Mouse (Mus musculus) heart, postnatal 25 days (tissue): ENCODE data around the gene Dnm1. TPM values are rescaled to one million over a fixed set of nuclear protein-coding genes. Genes with fewer than 3 reads are reported as not detected.

Experiments
- DNase-seq: peaks from one replicate; pipeline ENCODE4 v3.0.0; 2022; ENCODE audit warnings: low spot score
- intact Hi-C: fragments of 180-260 bp; cut with DNase I; formaldehyde crosslinking; loops from one replicate; pipeline ENCODE4 v1.15.1; 2025
- total RNA-seq, 2 experiments: library from RNA; stranded (reverse); gene quantifications; 2 replicates each; pipeline ENCODE4 v1.2.3; 2021

Gene Dnm1
- total RNA-seq, result 1 to 10 TPM; 5.0 to 5.2 TPM

DNA sequence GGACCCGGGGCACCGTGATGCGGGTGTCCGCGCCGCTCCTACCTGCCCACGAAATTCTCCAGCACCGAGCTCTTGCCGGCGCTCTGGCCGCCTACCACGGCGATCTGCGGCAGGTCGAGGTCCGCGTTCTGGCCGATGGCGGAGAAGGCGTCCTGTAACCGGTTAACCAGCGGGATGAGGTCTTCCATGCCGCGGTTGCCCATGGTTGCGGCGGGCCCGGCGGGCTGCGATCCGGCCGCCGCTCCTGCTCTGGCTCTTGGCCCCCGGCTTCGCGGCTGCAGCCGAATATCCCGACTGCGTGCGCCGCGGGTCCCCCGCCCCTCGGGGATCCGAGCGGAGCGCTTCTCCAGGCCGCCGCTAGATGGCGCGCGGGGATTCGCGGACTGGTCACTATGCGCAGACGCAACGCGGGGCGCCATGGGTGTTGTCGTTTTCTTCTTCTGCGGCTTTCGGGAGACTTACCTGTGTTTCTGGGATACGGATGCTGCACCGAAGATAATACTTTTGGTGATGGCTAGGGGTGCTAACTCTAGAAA lies at the start of gene Dnm1:
TSS of gene Dnm1 (minus strand) at position 332 of the 536 bp plus-strand sequence.
- intact Hi-C loops, result loop anchor here (2.0 kb wide), 1 partner anchor 134 kb away; no protein-coding TSS in a partner anchor
- peak; percentile 79 for DNase-seq

DNA sequence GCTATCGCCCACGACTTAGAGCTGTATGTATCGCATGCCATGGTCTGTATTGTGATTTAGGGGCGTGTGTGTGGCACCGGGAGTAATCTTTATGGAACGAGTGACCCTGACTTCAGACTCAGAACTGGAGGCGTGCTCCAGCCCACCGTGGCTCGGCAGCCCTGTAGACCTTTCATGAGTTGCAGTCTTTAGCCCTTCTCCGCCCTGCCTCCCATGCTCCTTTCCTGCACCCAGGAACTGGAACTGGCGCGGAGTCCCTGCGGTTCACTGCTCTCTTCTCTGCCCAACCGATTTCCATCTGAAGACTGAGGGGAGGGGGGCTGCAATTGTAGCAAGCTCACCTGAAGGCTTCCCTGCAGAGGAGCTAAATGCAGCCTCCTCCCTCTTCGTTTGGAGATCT lies 43.6 kb upstream of the Dnm1 start:
- intact Hi-C loops, result loop anchor here (5.0 kb wide), 1 partner anchor 34 kb away; no protein-coding TSS in a partner anchor
- DNase-seq, result no peak

DNA sequence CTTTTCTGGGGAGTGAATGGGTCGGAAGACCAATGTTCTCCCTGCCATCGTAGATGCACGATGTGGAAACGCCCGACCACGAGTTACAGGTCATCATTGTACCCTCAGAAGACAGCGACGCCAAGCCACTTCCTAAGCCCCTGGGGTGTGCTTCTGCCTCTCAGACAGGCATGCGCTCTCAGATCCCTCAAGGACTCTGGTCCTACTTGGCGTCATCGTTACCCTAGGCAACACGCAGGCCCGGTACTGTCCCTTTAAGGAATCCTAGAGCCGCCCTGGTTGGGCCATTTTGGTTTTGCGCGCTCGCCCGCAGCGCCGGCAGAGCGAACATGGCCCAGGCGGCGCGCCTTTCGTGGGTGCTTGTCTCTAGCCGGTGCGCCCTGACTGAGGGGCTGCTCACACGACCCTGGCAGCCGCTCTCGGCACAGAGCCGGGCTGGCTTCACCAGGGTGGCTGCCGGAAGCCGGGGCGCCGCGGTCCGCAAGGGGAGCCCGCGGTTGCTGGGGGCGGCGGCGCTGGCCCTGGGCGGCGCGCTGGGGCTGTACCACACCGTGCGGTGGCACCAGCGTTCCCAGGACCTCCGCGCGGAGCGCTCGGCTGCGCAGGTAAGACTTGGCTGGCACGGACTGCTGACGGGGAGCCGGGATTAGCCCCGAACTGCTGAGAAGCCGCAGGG lies 42.9 kb upstream of the Dnm1 start:
- peak; percentile 85 for DNase-seq
- intact Hi-C loops, result loop anchor here (5.0 kb wide), 1 partner anchor 34 kb away; no protein-coding TSS in a partner anchor

DNA sequence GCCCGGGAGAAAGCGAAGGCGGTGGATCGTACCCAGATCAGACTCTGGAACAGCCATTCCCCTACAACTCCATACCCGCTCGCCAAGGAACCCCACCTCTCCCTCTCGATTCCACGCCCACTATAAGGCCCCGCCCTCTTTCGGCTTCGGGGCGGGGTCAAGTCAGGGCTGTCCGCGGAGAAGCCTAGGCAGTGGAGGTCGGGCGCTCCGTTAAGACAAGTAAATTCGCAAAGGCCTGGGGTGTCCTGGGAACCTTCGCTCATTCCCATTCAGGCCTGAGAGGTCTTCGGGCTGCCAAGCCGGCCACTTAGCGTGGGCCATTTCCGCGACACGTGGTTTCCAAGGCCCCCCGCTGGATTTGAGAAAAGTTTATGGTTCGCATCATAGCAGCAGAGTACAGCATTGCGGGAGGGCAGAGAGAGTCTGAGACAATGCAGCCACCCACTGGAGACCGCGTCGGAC lies 42.4 kb upstream of the Dnm1 start, which contains the start of gene Ptges2:
TSS of gene Ptges2 (plus strand) at position 413 of the 462 bp plus-strand sequence.
- intact Hi-C loops, result loop anchor here (5.0 kb wide), 1 partner anchor 33 kb away; no protein-coding TSS in a partner anchor
- DNase-seq, result peak; percentile 85

DNA sequence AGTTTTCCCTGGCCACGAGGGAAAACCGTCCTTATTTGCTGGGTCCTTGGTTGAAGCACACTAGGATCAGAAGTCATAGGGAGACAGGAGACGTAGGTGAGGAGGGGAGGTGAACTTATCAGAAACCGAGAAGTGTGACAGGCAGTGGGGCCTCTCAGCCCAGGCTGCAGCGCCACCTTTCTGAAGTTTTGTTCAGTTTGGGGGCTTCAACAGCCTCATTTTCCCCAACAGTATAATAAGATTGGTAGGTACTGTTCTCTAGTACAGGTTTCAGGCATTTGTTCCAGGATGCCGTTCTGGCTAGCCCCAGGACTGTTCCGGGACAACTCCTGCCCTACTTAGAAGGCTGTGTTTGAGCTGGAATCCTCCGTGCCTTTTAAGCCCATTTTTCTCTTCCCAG lies 41.8 kb upstream of the Dnm1 start:
- DNase-seq, result no peak

DNA sequence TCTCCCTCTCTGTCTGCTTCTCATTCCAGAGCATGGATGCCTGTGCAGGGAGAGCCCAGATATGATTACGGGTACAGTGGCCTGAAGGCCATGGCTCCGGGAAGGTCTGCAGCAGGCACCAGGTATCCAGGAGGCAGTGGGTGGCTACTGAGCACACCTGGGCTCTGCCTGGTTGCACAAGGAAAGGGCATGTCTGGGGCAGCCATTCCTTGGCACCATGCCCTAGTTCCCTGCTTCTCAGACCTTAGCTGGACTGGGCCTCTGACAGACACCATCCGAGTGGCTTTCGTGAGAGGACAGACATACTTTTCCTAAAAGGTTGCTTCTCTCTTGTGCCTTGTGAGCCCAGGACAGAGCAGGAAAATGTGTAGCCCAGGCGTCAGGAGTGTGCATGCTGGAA lies 38.9 kb upstream of the Dnm1 start:
- no peak for DNase-seq
- intact Hi-C loops, result no loop called here

More for the DNA sequence above, 41.8 kb upstream of the Dnm1 start:
- intact Hi-C loops, result loop anchor here (5.0 kb wide), 1 partner anchor 33 kb away; no protein-coding TSS in a partner anchor

DNA sequence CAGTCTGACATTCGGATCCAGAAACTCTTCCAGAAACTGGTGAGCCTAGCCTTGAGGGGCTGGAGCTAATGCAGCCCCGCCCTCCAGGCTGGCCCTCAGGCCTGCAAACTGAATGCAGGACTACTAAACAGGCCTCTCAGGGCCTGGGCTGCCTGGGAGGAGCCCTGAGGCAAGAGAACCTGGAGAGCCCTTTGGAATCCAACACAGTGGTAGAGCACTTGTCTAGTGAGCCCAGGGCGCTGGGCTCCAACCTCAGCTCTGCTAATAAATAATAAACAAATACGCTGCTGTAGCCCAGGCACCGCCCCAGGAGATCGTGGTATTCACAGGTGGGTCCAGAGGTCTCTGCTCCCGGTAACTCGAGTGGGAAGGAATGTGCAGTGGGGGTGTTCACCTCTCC lies 37.7 kb upstream of the Dnm1 start:
- intact Hi-C loops, result no loop called here
- DNase-seq, result no peak

DNA sequence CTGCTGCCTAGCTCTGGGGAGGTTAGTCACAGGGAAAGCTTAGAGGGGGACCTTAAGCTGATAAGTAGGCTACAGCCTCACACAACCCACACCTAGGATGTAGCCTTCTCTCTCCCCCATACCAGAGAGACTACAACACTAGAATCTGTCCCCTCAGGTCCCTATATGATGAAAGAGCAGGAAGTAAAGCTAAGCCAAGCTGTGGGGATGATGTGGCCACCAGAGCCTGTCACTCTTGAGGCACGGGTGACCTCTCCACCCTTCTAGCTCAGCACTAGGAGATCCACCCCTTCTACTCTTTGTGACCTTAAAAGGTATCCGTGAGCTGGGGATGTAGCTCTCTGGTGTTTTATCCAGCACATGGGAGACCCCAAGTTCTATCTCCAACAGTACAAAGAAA lies 36.0 kb upstream of the Dnm1 start:
- DNase-seq, result no peak
- intact Hi-C loops, result no loop called here

DNA sequence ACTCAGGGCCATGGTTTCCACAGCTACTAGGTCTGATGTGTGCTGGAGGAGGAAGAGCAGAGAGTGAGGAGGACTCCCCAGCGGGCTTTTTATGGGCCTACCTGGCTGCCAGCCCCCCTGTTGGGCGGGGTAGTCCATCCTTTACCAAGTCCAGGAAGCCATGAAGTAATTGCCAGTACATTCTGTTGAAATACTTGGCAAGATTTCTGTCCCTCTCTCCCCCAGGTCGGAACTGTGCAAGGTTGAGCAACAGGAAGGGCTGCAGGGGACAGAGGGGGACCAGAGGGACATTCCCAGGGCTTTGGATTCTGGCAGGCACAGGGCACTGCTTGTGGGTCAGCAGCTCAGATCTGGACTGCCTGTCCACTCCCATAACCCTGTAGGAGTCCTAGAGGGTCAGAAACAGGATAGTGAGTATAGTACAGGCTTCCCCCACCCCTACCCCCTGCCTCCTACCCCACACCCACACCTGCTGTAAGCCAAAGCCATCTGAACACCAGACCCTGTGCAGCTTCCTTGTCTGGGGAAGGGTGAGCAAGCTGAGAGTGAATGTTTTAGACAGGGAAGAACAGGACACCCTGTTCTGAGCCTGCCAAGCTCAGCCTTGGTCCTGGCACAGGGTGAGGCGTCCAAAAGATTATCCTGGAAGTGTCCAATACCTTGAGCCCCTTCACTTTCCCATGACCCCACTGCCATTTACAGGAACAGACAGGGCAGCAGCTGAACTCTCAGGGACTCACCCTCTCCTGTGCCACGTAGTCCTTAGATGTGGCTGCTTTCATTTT lies 34.8 kb upstream of the Dnm1 start, which contains the start of gene Lcn2:
TSS of gene Lcn2 (minus strand) at position 547 of the 785 bp plus-strand sequence.
- intact Hi-C loops, result no loop called here
- no peak for DNase-seq

DNA sequence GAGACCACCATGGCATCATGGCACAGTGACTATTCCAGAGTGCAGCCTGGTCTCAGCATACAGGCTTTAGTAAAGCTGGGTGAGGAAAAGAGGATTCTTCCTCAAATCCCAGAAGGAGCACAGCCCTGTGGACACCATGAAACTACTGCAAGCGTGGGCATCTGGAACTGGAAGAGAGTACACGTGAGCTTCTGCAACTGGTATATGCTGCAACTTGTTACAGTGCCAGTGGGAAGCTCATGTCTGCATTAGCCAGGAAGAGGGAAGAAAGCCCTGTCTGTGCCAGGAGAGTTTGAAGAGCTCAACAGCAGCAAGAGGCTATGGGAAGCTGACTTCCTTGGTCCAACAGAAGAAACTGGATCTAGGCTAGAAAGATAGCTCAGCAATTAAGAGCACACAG lies 29.6 kb upstream of the Dnm1 start:
- no peak for DNase-seq
- intact Hi-C loops, result no loop called here

DNA sequence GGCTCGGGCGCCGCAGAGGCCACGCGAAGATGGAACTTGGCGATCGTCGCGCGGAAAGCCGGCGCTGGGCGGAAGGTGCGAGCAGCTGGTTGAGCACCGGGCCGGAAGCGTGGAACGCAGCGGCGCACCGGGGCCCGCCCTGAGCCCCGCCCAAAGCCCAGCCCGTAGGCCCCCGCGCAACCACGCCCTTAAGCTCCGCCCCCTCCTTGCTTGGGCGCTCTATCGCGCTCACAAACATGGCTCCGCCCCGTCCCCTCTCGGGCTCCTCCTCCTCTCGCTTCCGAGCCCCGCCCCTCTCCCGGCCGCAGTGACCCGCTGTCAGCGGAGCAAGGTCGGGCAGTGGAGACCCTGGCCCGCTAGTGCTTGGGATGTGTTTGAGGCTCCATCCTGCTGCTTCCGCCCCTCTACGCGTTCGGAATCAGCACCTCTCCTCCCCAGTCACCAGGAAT lies 28.7 kb upstream of the Dnm1 start, which contains the start of gene 1110008P14Rik:
TSS of gene 1110008P14Rik (minus strand) at position 164 of the 449 bp plus-strand sequence.
- intact Hi-C loops, result loop anchor here (2.0 kb wide), 1 partner anchor 19 kb away; no protein-coding TSS in a partner anchor
- DNase-seq, result peak; percentile 88

DNA sequence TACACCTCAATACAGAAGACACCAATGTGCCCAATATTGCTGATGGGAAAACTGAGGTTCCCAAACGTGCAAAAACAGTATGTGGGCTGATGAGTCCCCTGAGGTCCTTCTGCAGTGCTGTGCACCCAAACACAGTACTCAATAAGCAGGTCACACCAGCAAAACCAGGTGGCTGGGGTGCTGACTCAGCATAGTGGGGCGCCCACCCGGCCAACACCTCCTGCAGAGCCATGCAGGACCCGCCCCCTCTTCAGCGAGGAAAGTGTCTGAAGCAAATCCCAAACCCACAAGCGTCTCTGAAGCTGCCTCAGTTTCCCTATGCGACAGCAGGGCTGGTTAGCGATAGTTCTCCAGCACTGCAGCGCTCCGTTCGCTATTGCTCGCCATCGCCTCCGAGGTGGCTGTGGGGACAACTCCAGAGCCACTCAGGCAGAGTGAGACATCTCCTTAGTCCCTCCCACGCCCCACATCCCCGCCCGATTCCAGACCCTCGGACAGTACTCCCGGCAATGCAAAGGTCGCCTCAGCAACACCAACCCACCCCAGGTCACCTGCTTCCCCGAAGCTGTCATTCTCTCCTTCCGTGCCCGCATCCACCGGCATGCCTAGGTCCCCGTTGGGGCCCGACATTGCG lies 28.1 kb upstream of the Dnm1 start:
- no peak for DNase-seq
- intact Hi-C loops, result loop anchor here (2.0 kb wide), 1 partner anchor 18 kb away; no protein-coding TSS in a partner anchor

DNA sequence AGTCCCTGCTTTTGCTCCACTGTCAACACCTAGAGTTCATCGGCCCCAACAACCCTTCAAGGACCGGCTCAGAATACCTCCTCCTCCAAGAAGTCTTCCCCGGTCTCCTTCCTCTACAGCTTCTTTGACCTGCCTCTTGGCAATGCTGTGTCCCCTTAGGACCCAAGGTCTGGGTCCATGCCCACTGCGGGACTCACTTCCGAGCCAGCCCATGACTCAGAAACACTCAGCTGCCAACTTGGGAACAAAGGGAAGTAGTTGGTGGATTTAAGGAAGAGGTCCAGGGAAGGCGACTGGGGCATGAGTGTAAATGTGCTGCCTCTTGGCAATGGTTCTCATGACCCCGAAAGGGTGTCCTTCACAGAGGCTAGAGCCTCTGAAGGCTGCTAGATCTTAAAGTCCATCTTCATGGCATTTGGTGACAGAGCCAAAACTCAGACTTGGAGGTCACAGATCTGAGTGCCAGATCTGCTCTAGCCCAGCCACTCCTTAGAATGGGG lies 26.9 kb upstream of the Dnm1 start:
- DNase-seq, result no peak
- intact Hi-C loops, result loop anchor here (2.0 kb wide), 1 partner anchor 17 kb away; no protein-coding TSS in a partner anchor

DNA sequence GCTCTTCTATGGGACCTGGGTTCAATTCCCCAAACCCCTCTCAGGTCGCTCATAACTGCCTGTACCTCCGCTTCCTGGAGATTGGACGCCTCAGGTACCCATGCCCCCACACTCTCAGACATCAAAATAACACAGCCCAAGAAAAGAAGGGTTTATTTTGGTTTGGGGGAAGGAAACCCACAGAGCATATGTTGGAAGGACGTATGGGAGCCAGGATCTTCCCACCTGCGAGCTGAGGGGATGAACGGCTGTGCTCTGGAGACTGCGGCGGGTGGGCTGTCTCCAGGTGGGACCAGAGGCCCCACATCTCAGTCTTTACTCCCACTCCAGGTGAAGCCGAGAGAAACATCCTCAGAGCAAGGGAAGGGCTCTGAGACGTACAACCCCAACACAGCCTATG lies 23.8 kb upstream of the Dnm1 start:
- intact Hi-C loops, result no loop called here

DNA sequence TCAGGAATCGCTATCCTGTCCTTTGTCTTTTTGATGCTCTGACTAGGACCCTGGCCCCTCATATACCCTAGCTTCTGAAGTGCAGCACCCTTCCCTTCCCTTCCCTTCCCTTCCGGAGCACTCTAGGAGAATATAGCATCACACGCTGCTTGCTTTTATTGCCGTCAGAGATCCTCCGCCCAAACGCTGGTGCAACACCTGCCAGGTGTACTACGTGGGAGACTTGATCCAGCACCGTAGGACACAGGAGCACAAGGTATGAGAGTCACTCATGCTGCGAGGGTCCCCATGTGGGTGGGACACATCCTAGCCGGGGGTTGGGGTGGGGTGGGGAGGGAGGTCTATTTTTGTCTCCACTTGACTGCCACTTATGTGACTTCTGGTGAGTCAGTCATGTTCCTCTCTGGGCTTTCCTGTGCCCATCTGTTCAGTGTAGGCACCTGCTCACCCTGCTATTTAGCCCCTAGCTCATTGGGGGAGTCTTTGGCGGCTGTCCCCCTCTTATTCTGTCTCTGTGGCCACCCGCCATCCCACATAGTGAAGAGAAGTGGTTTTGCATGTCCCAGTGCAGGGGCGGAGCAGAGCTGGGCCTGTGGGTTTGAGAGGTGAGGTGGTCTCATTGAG lies 22.3 kb upstream of the Dnm1 start:
- no peak for DNase-seq
- intact Hi-C loops, result no loop called here

More for the DNA sequence above, 23.8 kb upstream of the Dnm1 start:
- DNase-seq, result no peak

DNA sequence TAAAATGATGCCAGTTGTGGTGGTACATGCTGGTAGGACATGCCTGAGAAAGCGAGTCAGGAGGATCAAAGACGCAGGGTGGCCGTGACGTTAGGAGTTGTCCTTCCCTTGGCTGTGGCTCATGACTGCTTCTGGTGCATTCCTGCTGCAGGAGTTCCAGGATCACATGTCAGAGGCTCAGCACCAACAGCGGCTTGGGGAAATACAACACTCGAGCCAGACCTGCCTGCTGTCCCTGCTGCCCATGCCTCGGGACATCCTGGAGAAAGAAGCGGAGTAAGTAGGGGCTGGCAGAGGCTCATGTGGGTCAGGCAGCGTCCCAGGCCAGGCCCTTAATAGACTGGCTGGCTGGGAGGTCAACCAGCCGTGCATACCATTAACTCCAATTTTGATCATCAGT lies 21.1 kb upstream of the Dnm1 start:
- intact Hi-C loops, result no loop called here

DNA sequence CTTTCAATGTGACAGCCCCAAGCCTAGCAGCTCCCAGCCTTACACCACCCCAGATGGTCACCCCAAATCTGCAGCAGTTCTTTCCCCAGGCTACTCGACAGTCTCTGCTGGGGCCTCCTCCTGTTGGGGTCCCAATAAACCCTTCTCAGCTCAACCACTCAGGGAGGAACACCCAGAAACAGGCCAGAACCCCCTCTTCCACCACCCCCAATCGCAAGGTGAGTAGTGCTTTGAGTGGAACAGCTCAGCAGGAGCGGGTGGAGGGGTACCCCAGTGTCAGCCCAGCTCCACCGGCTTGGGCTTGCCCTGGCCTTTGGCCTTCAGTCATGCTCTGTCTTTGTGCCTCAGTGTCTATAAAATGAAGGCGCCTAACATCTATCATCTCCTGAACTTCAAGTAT lies 14.2 kb upstream of the Dnm1 start:
- intact Hi-C loops, result no loop called here
- DNase-seq, result no peak

More for the DNA sequence above, 21.1 kb upstream of the Dnm1 start:
- DNase-seq, result no peak

DNA sequence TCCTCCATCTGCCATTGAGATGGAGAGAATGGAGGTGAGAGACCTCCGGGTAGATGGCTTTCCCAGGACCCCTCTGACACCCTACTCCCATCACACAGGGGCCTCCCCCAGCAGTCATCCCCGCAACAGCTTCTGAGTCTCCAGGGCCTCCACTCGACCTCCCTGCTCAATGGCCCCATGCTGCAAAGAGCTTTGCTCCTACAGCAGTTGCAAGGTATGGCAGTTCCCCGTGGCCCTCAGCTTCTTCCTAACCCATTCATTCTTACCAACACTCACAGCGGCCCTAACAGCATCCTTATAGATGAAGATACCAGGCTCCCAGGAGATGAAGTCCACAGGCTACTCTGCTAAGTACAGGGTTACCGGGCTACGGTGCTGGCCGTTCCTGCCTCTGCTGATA lies 11.0 kb upstream of the Dnm1 start:
- DNase-seq, result no peak
- intact Hi-C loops, result loop anchor here (5.0 kb wide), 1 partner anchor 33 kb away; the partner anchor contains the start of gene Ptges2
